Mouse (Mus musculus) cerebellum, adult 9-10 months (tissue): Measurements from ENCODE around the gene Dolk.

Source experiments
- DNase-seq: peaks from one replicate; pipeline ENCODE4 v3.0.0; 2022

Dolk gene

DNA sequence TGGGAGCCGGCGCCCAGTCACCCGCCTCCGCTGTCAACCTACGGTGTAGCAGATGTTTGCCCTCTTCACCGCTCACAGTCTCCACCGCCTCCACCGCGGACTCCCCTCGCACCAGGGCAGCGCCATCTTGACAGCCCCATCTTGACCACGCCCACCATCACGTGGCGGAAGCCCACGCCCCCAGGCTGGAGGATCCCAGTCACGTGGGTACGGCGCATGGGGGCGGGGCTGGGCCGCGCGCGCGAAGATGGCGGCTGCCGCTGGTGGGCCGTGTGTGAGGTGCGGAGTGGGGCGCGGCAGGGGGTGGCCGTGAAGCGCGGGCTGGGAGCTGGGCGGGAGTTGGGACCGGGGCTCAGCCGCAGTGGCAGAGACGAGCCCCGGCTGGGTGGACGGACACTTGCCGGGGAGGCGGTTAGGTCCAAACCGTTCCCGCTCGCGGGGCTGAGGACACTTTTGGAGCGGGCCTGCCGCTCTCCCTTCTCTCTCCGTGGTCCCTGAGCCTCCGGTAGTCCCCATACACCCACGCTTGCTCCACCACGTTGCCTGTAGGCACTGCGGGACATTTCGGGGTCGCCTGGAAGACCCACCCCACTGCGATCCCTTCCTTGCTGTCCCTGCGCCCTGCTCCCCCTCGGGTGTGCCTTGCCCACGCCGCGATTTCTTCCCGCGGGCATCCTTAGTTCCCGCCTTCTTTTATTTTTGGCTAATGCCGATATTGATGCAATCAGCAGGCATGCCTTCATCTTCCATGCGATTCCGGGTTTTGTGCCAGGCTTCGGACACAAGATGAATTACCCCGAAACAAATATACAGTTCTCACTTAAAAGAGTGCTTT, at the start of gene Dolk, which contains the start of gene Nup188:
Gene Dolk, minus strand, starts transcription at position 143 of the 835 bp plus-strand sequence.
Gene Nup188, plus strand, starts transcription at position 206 of the 835 bp plus-strand sequence.
- peak; percentile 94 for DNase-seq

DNA sequence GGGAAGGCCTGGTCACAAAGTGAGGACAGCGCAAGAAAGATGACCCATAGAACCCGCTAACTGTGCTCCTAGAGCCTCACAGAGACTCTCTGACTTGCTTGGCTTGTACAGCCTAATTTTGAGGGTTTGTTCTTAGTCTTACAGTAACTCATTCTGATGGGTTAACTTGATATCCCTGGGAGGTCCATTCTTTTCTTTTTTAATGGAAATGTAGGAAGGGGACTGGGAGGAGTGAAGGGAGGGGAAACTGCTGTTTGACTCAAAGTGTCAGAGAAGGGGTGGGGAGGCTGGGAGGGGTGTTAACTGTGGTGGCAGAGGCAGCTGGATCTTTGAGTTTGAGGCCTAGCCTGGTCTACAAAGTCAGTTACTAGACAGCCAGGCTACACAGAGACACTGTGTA, 49.2 kb upstream of the Dolk start:
- no peak for DNase-seq

DNA sequence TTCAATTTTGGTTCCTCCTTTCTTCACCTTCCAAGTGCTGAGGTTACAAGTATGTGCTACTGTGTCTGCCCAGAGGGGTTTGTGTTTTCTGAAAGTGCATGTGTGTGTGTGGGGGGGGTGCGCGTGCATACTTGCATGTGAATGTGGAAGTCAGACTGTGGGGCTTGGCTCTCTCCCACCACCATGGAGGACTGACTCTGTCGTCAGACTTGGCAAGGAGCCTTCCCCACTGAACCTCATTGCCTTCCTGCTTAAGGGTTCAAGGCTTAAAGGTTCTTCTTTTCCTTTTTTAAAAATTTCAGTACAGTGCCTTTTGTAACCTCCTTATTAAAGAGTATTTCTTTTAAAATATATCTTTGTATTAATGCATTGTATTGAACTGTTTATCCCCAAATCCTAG, 42.7 kb upstream of the Dolk start:
- peak; percentile 20 for DNase-seq

DNA sequence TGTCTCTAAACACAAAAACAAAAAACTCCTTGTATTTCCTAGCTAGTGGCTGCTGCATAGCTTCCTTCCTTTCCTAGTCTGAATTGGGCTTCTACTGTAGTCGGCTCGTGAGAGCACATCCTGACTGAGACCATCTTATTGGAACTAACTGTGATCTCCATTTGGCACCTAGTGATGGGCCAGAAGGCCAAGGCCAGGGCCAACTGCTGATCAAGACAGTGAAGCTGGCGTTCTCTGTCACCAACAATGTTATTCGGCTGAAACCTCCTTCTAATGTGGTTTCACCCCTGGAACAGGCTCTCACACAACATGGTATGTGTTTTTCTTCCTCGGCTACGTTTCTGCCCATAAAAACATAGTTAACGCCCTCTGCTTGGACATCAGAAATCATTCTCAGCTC, 41.1 kb upstream of the Dolk start:
- peak; percentile 66 for DNase-seq

DNA sequence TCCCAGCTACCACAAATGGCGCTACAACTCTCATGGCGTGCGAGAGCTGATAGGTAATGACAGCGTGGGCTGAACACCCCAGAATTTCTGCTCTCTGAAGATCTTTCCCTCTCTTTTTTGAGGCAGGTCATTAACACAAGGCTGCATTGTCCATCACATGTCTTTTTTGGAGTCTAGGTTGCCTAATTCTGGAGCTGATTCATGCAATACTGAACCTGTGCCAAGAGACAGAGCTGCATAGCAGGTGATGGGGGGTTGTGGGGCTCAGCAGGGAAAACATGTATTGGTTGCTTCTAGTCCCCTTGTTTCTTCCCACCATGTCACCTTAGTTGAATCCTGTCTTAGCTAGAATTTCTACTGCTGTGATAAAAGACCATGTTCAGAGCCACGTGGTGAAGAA, 39.2 kb upstream of the Dolk start:
- peak; percentile 12 for DNase-seq

DNA sequence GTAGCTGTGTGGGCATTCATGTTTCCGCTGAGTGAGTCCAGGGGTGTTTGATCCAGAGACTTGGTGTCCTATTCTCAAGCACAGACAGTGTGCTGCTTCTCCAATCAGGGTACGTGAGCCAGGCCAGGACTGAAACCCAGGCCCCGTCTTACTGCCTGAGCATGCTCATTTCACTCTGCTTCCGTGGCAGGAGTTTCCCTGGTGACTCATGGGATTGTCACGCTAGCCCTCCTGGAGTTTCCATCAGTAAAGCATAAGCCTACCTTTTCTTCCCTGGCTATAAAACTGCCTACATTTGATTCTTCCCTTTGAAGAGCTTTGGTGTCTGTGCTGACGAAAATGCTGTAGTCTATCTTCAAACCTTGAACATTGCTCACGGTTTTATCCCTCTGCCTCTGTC, 37.0 kb upstream of the Dolk start:
- DNase-seq: no peak

DNA sequence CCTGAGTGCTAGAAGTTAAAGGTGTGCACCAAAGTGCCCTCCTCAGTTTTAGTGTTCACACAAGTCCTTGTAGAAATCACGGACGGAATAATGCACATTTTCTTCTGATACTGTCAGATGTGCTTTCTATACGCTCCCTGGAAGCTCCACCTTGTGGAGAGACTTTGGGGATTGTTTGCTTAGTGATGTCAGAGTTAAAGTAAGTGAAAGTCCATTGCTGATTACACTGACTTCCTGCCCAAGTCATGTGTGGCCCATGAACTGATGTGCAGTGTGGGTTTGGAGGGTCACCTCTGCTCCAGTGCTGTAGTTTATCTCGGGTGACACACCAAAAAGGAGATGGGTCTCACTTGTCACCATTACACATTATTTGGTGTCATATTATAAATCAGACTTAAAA, 33.1 kb upstream of the Dolk start:
- no peak for DNase-seq

DNA sequence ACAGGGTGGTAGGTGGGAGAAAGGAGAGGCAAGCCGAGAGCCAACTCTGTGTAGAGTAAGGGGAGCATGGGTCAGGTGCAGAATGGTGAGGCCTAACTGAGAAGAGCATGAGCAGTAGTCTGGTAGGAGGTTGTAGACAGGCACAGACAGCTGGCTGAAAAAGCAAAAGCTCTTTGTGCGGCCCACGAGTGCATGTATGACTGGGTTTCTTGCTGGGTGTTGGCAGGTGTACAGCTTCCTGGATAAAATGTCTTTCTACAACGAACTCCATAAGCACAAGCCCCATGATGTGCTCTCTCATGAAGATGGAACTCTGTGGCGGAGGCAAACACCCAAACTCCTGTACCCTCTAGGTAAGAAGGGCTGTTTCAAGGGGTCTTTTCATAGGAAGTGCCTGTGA, 30.8 kb upstream of the Dolk start:
- DNase-seq: no peak

DNA sequence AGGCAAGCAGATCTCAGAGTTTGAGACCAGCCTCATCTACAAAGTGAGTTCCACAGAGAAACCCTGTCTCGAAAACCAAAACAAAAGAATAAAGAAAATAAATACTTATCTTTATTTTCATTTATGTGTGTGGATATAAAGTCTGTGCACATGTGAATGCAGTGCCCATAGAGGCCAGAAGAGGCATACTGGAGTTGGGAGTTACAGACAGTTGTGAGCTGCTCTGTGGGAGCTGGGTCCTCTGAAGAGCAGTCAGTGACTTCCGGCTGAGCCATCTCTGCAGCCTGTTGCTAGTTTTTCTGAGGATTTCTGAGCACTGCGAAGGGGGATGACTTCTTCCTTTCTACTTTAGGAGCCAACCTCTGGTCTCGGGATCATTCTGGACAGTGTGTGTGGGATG, 30.0 kb upstream of the Dolk start:
- DNase-seq: no peak

DNA sequence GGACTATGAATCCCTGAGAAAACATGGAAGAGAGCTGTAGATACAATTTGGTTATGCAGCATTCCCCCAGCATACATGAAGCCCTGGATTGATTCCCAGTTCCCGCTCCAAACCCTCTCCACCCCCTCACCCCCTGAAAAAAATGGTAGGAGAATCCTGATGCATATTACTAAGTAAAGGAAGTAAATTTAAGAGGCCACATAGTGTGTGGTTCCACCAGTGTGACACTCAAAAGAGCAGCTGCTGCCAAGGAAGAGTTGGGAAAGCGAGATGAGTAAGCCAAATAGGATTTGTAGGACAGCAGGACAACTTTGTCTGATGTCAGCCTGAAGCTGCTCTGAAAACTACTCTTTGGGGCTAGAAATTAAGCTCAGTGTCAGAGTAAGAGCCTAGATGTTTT, 25.3 kb upstream of the Dolk start:
- DNase-seq: no peak

DNA sequence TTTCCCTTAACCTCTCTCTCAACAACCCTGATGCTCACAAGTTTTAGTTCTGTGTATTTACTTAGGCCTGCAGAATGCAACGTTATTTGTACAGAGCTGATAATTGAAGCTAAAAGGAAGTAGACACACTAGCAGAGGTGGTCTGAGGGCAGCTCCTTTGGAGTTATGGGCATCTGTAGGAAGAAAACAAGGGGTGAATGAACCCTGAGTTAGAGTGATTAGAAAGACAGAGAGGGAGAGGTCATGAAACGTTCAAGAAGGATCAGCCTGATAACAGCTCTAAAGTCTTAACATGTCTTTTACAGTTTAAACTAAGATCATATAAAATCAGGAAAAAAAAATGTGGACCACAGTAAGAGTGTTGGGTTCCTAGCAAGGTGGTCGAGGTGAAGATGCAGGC, 23.2 kb upstream of the Dolk start:
- no peak for DNase-seq

DNA sequence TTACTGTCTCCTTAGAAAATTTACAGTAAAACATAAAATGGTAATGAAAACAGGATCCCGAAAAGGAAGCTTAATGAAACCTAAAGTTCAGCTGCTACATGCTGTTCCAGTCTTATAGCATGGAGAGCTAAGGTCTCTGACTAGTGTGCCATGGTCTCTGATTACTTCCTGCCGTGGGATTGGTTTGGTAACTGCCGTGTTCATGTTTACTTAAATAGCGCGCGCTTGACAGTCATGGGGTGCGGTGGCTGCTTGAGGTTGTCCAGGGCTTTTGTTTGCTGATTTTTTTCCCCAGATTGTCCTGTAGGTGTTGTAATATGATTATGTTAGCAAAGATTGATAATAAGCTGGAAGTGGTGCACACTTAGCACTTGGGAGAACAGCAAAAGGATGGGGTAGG, 20.0 kb upstream of the Dolk start:
- DNase-seq: no peak

DNA sequence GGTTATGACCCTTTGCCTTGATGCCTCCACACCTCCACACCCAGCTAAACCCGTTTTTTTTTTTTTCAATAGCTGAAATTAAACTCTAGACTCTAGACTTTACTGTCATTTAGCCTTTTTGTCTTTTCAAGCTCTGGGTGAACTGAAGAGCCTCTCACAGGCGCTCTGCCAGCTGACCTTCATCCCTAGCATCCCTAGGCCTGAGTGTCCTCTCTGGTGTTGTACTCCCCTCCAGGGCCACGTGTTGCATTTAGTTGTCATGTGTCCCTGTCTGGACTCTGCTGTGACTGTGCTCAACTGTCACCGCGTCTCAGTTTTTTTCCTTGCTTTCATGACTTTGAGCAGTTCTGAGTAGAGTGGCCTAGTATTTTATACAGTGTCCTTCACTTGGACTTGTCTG, 13.8 kb upstream of the Dolk start:
- no peak for DNase-seq

DNA sequence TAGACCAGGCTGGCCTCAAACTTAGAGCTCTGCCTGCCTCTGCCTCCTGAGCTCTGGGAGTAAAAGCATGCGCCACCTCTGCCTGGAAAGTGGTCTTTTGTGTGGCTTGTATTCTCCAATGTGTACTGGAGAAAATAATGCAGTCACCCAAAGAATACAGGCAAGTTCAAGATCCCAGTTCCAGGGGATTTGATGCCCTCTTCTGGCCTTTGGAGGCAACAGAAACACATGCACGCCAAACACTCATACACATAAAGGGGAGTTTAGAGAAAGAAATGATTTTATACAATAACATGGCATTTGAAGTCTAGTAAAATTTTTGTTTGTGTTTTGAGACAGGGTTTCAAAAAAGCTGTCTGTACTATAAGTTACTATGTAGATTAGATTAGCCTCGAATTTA, 13.4 kb upstream of the Dolk start:
- no peak for DNase-seq

DNA sequence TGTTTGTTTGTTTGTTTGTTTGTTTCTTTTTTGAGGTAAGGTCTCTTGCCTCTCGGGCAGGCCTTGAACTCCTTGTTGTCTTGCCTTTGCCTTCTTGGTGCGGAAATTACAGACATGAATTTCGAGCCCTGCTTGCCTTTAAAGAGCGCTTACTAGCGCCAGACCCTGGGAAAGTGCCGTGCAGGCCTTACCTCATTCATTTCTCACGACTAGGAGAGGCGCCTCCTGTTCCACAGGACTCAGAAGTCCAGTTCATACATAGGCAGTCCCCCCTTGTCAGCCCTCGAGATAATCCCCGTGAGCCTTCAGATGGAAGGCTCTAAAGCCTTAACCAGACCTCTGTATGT, 866 bp upstream of the Dolk start:
- DNase-seq: no peak

DNA sequence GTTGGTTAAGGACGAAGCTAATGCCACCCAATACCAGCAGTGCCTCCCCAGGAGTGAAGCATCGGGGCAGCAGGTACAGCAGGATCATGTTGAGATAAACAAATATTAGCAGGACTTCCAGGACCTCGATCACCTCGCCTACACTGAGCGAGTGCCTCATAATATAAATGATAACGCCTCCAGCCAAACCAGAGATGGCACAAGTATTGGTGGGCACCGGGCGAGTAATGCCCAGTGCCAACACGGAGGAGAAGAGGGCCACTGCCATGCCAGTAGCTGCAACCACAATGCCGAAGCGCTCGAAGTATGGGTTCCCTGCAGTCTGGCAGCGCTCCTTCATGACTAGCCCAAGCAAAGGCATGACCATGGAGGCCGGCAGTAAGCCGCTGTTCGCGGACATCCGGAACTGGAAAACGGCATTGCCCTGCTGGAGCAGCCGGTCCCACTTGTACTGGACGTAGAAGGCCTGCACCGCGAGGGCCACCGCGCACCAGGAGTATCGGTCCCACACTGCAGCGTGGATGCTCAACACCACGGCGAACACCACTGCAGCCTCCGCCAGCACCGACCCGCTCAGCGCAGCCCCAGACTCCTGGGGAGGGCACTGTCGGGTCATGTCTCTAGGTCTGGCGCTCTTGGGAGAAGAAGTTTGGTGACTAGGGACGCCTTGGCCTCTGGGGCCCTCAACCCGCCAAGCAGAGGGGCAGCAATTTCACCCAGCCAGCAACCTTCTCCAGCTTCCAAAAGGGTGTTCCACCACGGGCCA, 535 bp downstream of the Dolk start:
- DNase-seq: peak; percentile 32

DNA sequence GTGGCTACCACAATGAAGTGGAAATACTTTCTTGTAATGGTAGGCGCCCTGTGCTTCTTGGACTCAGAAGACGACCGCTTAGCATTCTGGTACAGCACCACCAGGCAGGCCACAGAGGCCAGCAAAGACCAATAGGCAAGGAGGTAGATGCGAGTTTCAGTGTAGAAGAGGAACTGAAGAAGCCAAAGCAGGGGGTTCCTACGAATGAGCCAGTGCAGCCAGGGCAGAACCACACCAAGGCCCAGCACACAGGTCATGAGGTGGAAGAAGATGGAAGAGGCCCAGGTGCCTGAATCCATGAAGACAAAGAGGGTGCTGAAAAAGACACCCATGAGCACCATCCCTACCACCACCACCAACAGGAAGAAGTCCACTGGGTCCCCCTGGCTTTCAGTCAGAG, 1.1 kb downstream of the Dolk start:
- DNase-seq: no peak

DNA sequence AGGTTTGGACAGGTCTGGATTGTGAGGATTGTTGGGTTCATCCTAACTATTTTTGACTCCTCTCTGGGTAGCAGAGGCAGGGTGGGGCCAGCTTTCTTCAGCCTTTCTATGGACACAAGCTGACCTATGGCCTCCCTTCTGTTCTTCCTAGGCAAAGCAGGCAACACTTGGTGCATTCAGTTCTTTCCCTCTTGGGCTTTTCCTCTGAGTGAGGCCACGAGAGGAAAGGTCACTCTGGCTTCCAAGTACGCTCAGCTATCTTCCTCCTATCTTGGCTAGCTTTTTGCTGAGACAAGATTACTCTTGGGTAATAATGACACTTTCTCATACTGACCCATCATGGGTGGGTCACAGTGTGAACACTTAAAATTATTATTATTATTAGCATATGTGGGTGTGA, 2.9 kb downstream of the Dolk start:
- DNase-seq: no peak

DNA sequence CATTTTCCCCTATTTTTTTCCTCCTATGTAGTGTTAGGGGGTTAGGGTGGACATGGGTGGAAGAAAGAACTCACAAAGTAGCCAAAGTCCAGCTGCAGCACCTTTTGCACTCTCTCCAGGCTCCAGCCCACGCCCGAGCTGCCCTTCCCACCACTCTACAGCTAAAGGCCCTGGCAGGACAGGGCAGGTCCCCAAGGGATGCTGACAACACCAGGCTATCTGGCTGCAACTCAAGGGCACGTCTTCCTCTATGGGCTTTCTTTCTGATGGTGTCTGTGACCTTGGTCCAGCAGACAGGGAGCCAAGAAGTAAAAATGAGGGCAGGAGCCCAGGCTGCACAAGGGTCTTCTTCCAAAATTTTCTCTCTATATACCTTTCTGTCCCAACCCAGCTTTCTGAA, 4.5 kb downstream of the Dolk start:
- DNase-seq: no peak

DNA sequence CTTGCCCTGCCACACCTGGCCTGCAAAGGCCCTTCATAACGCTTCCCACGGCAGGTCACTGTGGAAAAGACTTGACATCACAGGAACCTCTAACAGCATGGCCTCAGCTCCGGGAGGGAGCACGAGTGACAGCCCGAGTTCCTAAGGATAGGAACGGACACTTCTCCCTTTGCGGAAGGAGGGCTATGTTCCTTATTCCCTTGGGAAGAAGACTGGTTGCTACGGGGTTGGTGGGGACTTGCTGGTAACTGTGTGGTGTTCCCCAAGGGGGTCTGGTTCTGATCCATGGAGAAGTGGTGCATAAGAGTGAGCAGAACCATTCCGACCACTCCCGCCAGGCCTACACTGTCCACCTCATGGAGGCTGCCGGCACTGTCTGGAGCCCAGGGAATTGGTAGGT, 5.4 kb downstream of the Dolk start, which contains the start of gene Gm28038:
Gene Gm28038, plus strand, starts transcription at position 301 of the 400 bp plus-strand sequence.
- DNase-seq: no peak

DNA sequence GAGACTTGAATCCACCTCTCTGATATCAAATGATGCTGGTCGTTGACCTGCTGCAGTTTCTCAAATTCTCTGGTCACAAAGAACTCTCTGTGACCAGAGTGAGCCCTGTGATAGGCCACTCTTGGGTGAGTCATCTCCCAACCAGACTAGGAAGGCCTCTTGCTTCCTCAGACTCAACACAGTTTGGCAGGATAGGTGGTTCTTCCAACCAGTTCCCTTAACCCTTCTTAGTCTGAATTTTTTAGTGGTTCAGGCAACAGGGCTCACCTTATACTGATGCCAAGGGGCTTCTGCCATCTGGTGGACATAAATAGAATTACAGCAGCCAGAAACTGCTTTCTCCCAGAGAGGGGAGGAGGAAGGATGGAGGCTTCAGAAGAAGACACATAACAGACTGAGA, 16.0 kb downstream of the Dolk start:
- DNase-seq: peak; percentile 92

DNA sequence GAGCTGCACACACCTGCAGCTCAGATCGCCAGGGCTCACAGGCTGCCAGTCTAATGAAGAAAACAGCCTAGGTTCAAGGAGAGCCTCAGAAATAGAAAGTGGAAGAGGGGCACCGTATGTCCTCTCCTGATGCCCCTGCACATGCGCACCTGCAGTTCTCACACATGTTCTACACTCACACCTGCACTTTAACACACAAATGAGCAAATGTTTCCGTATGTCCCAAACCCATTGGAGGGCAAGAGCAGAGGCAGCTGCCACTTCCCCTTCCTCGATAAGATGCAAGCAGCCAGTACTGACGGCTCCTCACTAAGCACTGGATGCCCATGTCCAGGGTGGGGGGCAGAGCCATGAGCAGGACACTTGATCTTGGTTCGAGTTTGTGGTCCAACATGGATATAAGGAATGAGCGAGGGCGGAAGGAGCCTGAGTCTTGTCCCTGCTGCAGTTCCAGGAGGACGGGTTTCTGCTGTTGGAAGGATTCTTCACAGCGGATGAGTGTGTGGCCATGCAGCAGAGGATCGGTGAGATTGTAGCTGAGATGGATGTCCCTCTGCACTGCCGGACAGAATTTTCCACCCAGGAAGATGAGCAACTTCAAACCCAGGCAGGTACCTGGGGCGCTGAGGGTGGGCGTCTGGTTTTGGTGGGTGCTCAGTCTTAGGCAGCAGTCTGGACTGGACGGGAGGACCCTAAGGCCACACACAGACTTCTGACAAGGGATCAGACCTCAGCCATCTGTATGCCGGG, 16.7 kb downstream of the Dolk start:
- peak; percentile 22 for DNase-seq

DNA sequence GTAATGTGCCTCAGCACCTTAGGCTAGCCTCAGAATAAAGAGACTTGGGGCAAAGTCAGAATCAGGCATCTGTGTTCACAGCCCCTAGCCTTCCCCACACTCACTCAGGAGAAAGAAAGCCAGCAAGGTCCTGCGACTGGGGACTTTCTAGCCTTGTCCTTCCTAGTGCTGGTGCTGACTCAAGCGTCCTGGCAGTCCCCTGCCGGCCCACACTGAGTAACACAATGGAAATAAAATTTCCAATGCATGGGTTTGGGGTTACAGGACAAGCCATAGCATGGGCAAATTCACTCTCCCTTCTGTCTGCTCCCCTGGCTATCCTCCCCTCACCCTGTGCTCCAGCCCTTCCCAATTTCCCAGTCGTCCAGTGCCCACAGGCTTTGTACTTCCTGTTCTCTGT, 17.8 kb downstream of the Dolk start:
- DNase-seq: peak; percentile 13

DNA sequence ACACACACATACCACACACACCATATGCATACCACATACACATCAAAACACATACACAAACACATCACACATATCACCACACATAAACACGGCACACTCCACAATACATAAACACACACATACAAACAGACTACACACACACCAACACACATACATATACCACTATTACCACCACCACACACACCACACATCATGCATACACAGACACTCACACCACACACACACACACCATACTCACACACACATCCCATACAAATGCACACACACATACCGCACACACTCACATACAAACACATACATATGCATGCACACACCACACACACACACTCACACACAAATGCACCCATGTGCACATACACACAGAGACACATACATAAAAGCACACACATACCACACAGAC, 18.7 kb downstream of the Dolk start:
- peak; percentile 11 for DNase-seq
